ENCODE assay signal across 11 mouse cellular contexts in the genomic region with DNA sequence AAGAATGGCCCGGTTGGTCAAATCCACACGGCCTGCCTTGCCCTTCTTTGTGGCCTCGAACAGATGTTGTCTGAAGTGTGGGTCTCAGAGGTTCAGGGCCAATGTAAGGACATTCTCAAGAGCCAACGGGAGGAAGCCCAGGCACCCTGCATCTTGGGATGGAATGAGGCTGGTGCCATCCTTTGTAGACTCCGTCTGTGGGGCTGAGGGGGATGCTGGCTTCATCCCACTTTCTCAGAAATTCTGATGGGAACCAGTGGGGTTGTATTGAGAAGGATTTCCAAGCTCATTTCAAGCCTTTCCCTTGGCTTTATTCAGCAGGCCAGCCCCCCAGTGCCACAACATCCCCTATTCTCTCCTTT. TPM values are rescaled to one million over a fixed set of nuclear protein-coding genes. Genes with fewer than 3 reads are reported as not detected.
DNase-seq lines count a peak whose midpoint lies in the region; ATAC-seq lines count a peak whose summit lies in the region.
"Had no signal": no experiment of that assay in that cellular context is flagged by ENCODE, and none has a peak within 500 bp of the region (broad histone marks: within the 10 kb centered on the region; RNA-seq: fewer than 3 reads in every experiment).

No protein-coding gene starts in this region.

- no peaks in the 10 kb centered on the region for H3K9me3 ChIP-seq in heart, embryonic 15.5 days (replicated peaks)
- no peaks in the 10 kb centered on the region for H3K9me3 ChIP-seq in lung, embryonic 15.5 days
- no peaks in the 10 kb centered on the region for H3K9me3 ChIP-seq in hindbrain, embryonic 15.5 days
- no peaks in the 10 kb centered on the region for H3K9me3 ChIP-seq in neural tube, embryonic 15.5 days (replicated peaks)
- H3K9me3 ChIP-seq: midbrain, embryonic 12.5 days had no signal

- H3K4me2 ChIP-seq in heart, embryonic 15.5 days: no peak overlapping the region
- H3K4me2 ChIP-seq in lung, embryonic 15.5 days: no peak overlapping the region
- H3K4me2 ChIP-seq in hindbrain, embryonic 15.5 days: no peak overlapping the region
- H3K4me2 ChIP-seq in neural tube, embryonic 15.5 days: no peak overlapping the region
- H3K4me2 ChIP-seq: midbrain, embryonic 12.5 days had no signal

- H3K36me3 ChIP-seq in heart, embryonic 15.5 days: no peaks in the 10 kb centered on the region
- H3K36me3 ChIP-seq in lung, embryonic 15.5 days: no peaks in the 10 kb centered on the region
- H3K36me3 ChIP-seq in hindbrain, embryonic 15.5 days: no peaks in the 10 kb centered on the region
- H3K36me3 ChIP-seq in neural tube, embryonic 15.5 days: no peaks in the 10 kb centered on the region
- H3K36me3 ChIP-seq: midbrain, embryonic 12.5 days had no signal

- no peak for DNase-seq in heart, adult 18-20 months
- DNase-seq in lung, postnatal 36 days: no peak

- no peak overlapping the region for H3K4me3 ChIP-seq in heart, embryonic 15.5 days
- H3K4me3 ChIP-seq in lung, embryonic 15.5 days: no peak overlapping the region
- H3K4me3 ChIP-seq in hindbrain, embryonic 15.5 days: no peak overlapping the region
- H3K4me3 ChIP-seq in neural tube, embryonic 15.5 days (replicated peaks): no peak overlapping the region
- H3K4me3 ChIP-seq: midbrain, embryonic 12.5 days had no signal

- no peaks in the 10 kb centered on the region for H3K27me3 ChIP-seq in heart, embryonic 15.5 days
- no peaks in the 10 kb centered on the region for H3K27me3 ChIP-seq in lung, embryonic 15.5 days
- no peaks in the 10 kb centered on the region for H3K27me3 ChIP-seq in hindbrain, embryonic 15.5 days
- H3K27me3 ChIP-seq in neural tube, embryonic 15.5 days (replicated peaks): no peaks in the 10 kb centered on the region
- H3K27me3 ChIP-seq: CH12.LX; midbrain, embryonic 12.5 days had no signal

- 83% methylated on average over 5 of the region's 5 CpGs for WGBS in heart, embryonic 15.5 days
- 62% methylated on average over 5 of the region's 5 CpGs for WGBS in lung, embryonic 15.5 days
- WGBS in hindbrain, embryonic 15.5 days: 79% methylated on average over 5 of the region's 5 CpGs
- 80% methylated on average over 5 of the region's 5 CpGs for WGBS in neural tube, embryonic 15.5 days

- peak overlapping the region; percentile 56; the same call in 1 of the 2 replicates for H3K27ac ChIP-seq in heart, embryonic 15.5 days
- H3K27ac ChIP-seq in lung, embryonic 15.5 days: peak overlapping the region; percentile 84
- H3K27ac ChIP-seq in hindbrain, embryonic 15.5 days (replicated peaks): peak overlapping the region; percentile 58
- peak overlapping the region; percentile 78 for H3K27ac ChIP-seq in neural tube, embryonic 15.5 days (replicated peaks)
- H3K27ac ChIP-seq: midbrain, embryonic 12.5 days had no signal

- peaks cover 5% of the 10 kb centered on the region; the same call in 1 of the 2 replicates for H3K4me1 ChIP-seq in heart, embryonic 15.5 days (replicated peaks)
- peaks cover 30% of the 10 kb centered on the region for H3K4me1 ChIP-seq in lung, embryonic 15.5 days
- H3K4me1 ChIP-seq in hindbrain, embryonic 15.5 days (replicated peaks): peaks cover 20% of the 10 kb centered on the region; the same call in 1 of the 2 replicates
- peaks cover 27% of the 10 kb centered on the region for H3K4me1 ChIP-seq in neural tube, embryonic 15.5 days

- no peak overlapping the region for H3K9ac ChIP-seq in heart, embryonic 15.5 days
- H3K9ac ChIP-seq in lung, embryonic 15.5 days: no peak overlapping the region
- H3K9ac ChIP-seq in hindbrain, embryonic 15.5 days: no peak overlapping the region
- no peak overlapping the region for H3K9ac ChIP-seq in neural tube, embryonic 15.5 days (replicated peaks)
- H3K9ac ChIP-seq: midbrain, embryonic 12.5 days had no signal

- ATAC-seq in heart, embryonic 15.5 days (replicated peaks; ENCODE audit: insufficient number of reproducible peaks, insufficient read depth, low FRiP score, low read depth): no peak
- no peak for ATAC-seq in lung, embryonic 15.5 days (ENCODE audit: borderline replicate concordance, extremely low read depth, low FRiP score, low TSS enrichment)
- ATAC-seq in hindbrain, embryonic 15.5 days (ENCODE audit: low FRiP score, low read depth): peak; percentile 50; the same call in 1 of the 2 replicates
- ATAC-seq in neural tube, embryonic 15.5 days (ENCODE audit: low FRiP score): peak; percentile 32; the same call in 1 of the 2 replicates
- ATAC-seq in cerebellum, adult (ENCODE audit: insufficient number of reproducible peaks, low FRiP score, low TSS enrichment): no peak
- ATAC-seq in activated CD4-positive, CD25-positive, alpha-beta regulatory T cell, adult 4 months: no peak

RNA-seq across cellular contexts. Expression of a gene that starts 41.5 kb away (rescaled TPM):
- 0.25 and 2.0 TPM in 2 replicates for polyA plus RNA-seq in heart, embryonic 15.5 days (2015; fragmentation: Nextera tagmentation; extraction: Ambion mirVana)
- total RNA-seq in heart, adult 18-20 months (2021): 1 to 10 TPM in 1 of 2 experiments, under 1 TPM in 1; 0.27 to 2.0 TPM
- 0.69 and 0.89 TPM in 2 replicates for polyA plus RNA-seq in lung, embryonic 15.5 days (2015; fragmentation: Nextera tagmentation; extraction: Ambion mirVana)
- 0.10 and 0.29 TPM in 2 replicates for polyA plus RNA-seq in hindbrain, embryonic 15.5 days (2015; fragmentation: Nextera tagmentation; extraction: Ambion mirVana)
- 0.22 and 3.6 TPM in 2 replicates for polyA plus RNA-seq in neural tube, embryonic 15.5 days (2015; fragmentation: Nextera tagmentation; extraction: Ambion mirVana)
- 1 to 10 TPM; 1.3 to 3.2 TPM for polyA plus RNA-seq in activated CD4-positive, CD25-positive, alpha-beta regulatory T cell, adult 4 months (2017; shearing (Covaris generic))
- total RNA-seq: left cerebral cortex, postnatal 10 days had no signal

Comparison
In these comparisons a context has a peak if more than half of its experiments do, and no peak if none do; other contexts are left out.
1. ATAC-seq: peak in hindbrain, embryonic 15.5 days (single experiment) and neural tube, embryonic 15.5 days (single experiment); none in heart, embryonic 15.5 days (single experiment), lung, embryonic 15.5 days (single experiment), cerebellum, adult (single experiment) and activated CD4-positive, CD25-positive, alpha-beta regulatory T cell, adult 4 months (single experiment).
2. Peak in every context shown above with its lines, with median percentiles within 50 percentile points of each other: H3K27ac ChIP-seq.